Mouse (Mus musculus): ENCODE results near the gene Gfral. TPM values are rescaled to one million over a fixed set of nuclear protein-coding genes. Genes with fewer than 3 reads are reported as not detected.

Gene Gfral
- not detected in 2 replicates for polyA plus RNA-seq (2012; rRNA removed)

GRCm38 (mm10) chr9:76213557-76213956 lies at the start of gene Gfral:
Gfral (minus strand) TSS chr9:76213657.

Other genes with a start within 250 kb of the Gfral start
- 0.08 and 0.13 TPM in 2 replicates for gene Hmgcll1, start 198.8 kb downstream of the Gfral start, polyA plus RNA-seq (2012; rRNA removed)
- gene Hcrtr2, start 110.2 kb upstream of the Gfral start, polyA plus RNA-seq (2012; rRNA removed), result 0.01 and 0.02 TPM in 2 replicates

Measured in liver, embryonic 14 days (tissue).